Mouse (Mus musculus) embryonic fibroblast, embryonic 13.5 days (primary cell): ENCODE measurements around the gene 4930449I24Rik.
"Not testable (repeated sequence)": the region's sequence is repeated elsewhere in the genome, so short reads cannot be mapped to it uniquely, and the experiment has no call there.

Experiments
- CTCF ChIP-seq: IDR thresholded peaks from 2 replicates; pipeline ENCODE4 v1.5.1; 2011; ENCODE audit warnings: mild to moderate bottlenecking, control low read depth, low read length, moderate library complexity, borderline replicate concordance; ENCODE audit not compliant: insufficient read depth
- POLR2A ChIP-seq: IDR thresholded peaks from 2 replicates; pipeline ENCODE4 v1.6.1; 2011; ENCODE audit warnings: low read depth, mild to moderate bottlenecking, control low read depth, low read length, moderate library complexity

- TF ChIP-seq CTCF, POLR2A: not testable (repeated sequence)
These were observed 13.2 kb upstream of the 4930449I24Rik start for GRCm38 (mm10) chr5:146488959-146489358.
